Mouse (Mus musculus) R1 (cell line): Measurements from ENCODE around the gene Mrpl49.
"Not testable (repeated sequence)": the region's sequence is repeated elsewhere in the genome, so short reads cannot be mapped to it uniquely, and the experiment has no call there.

Source experiments
- DNase-seq: peaks from one replicate; pipeline ENCODE4 v3.0.0-alpha.2; 2018; ENCODE audit warnings: low read depth, low spot score

The Mrpl49 gene

GRCm38 (mm10) chr19:6067011-6067723 lies 9.6 kb upstream of the Mrpl49 start:
- DNase-seq: peak; percentile 94

GRCm38 (mm10) chr19:6066571-6066970 lies 9.0 kb upstream of the Mrpl49 start:
- peak; percentile 19 for DNase-seq

DNA sequence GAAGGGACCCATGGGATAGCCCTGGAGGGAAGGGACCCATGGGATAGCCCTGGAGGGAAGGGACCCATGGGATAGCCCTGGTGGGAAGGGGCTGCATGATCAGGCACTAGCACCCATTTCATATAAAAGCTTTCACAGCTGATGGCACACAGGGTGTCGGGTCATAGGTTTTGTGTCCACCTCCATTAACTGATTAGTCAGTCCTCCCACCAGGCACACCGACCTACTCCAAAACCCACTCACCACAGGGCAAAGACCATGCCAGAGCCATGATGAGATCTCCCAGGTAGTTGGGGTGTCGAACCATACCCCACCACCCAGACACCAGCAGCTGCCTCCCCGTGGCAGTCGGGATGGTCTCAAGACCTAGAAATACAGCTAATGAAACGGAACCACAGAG lies 5.5 kb upstream of the Mrpl49 start:
- DNase-seq: no peak

- no peak for DNase-seq
Measured at GRCm38 (mm10) chr19:6062418-6062817, 4.8 kb upstream of the Mrpl49 start.

DNA sequence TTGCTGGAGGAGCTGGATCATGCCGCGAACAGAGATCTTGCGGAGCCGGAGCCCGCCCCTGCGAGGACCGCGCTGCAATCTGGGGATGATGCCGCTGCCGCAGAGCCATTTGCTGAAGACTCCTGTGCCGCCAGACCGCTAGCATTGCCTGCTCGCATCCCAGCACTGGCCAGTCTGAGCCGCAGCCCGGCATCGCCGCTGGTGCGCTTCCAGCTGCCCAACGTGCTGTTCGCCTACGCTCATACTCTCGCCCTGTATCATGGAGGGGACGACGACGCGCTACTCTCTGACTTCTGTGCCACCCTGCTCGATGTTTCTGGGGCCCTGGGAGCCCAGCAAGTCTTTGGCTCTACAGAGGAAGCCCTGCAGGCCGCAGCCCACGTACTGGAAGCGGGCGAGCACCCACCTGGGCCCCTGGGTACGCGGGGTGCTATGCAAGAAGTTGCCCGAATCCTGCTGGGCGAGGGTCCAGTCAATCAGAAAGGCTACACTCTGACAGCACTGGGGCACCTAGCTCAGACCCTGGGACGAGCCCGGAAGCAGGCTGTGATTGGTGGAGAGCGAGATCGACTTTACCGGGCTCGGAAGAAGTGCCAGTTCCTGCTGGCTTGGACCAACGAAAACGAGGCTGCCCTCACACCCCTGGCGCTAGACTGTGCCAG lies 4.2 kb upstream of the Mrpl49 start:
- peak; percentile 68 for DNase-seq

DNA sequence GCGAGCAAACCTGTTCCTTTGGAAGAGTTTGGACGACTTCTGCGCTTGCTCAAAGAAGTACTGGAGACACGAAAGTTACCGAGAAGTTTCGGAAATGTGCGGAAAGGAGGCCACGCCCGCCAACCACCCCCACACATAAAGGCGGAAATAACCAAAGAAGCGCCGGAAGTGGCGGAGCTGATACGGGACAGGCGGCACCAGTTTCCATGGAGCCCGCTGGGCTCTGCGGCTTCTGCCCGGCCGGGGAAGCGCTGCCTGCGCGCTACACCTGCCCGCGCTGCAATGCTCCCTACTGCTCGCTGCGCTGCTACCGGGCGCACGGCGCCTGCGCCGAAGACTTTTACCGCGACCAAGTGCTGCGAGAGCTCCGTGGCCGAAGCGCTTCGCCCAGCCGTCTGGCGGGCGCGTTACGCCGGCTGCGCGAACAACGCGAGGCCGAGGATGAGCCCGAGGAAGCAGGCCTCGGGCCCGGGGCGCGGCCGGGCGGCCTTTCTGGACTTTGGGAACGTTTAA lies 3.5 kb upstream of the Mrpl49 start, which contains the start of gene Znhit2:
Gene Znhit2, plus strand, starts transcription at position 172 of the 513 bp plus-strand sequence.
- peak; percentile 96 for DNase-seq

- DNase-seq: peak; percentile 22
Measured at GRCm38 (mm10) chr19:6058966-6059365, 1.4 kb upstream of the Mrpl49 start.

- DNase-seq: peak; percentile 20
Measured at GRCm38 (mm10) chr19:6058513-6058912, 928 bp upstream of the Mrpl49 start.

DNA sequence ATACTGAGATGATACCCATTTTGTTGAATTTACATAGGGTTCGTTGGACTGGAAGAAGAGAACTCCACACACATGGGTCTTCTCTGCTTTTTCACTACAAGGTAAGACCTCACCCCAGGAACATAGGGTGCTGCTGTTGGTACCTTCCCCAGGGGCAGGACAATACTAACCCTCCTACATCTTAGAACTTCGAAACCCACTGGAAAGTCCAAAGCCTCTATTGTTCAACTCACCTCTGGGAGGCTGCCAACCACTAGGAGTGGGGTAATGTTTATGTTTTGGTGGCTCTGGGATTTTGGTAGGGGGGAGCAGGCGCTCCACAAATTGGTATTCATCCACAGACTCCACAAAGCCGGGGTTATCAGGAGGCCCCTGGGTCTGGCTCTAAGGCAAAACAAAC lies 889 bp downstream of the Mrpl49 start:
- DNase-seq: no peak

DNA sequence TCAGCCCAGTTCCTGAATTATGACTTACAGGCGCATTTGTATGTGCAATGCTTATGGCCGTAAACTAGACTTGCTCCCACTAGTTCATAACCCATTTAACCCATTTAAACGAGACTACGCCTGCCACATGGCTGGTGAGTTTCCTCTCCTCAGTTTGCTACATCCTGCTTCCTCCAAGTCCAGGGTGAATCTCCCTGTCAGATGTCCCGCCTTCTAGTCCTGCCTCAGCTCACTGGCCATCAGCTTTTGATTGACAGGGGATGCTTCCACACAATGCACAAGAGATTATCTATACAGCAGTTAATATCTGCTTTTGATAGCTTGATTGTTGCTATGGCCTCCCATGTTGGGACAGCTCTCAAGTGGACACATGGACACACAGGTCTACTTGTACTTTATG lies 3.3 kb downstream of the Mrpl49 start:
- DNase-seq: no peak

GRCm38 (mm10) chr19:6052516-6052915 lies 5.1 kb downstream of the Mrpl49 start:
- no peak for DNase-seq

- no peak for DNase-seq
Measured at GRCm38 (mm10) chr19:6048681-6049410, 8.7 kb downstream of the Mrpl49 start.

GRCm38 (mm10) chr19:6047899-6048166 lies 9.8 kb downstream of the Mrpl49 start:
- no peak for DNase-seq

GRCm38 (mm10) chr19:6047154-6047898 lies 10.3 kb downstream of the Mrpl49 start:
- DNase-seq: no peak

- peak; percentile 98 for DNase-seq
Measured at GRCm38 (mm10) chr19:6046294-6047153, 11.1 kb downstream of the Mrpl49 start, which contains the start of gene Syvn1. Syvn1 (plus strand) TSS chr19:6046576.

- no peak for DNase-seq
Measured at GRCm38 (mm10) chr19:6045366-6046293, 12.0 kb downstream of the Mrpl49 start.

GRCm38 (mm10) chr19:6044102-6044501 lies 13.5 kb downstream of the Mrpl49 start:
- DNase-seq: not testable (repeated sequence)

DNA sequence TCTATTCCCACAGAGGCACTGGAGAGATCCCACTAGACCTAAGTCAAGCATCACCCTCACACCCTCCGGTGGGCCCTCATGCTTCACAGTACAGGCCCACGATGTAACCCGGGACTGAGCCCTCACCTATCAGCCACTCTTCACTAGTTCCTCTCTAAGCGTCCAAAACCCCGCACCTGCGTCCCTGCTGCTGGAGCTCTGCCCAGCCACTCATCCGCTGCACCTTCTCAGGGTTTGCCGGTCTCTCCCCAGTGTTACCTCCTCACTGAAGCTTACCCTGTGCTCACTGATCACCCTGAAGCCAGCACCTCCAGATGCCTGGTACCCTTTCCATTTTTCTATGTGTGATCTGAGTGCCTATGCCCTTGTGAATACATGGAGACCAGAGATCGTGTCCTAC lies 15.3 kb downstream of the Mrpl49 start:
- DNase-seq: no peak

GRCm38 (mm10) chr19:6040002-6040401 lies 17.6 kb downstream of the Mrpl49 start:
- DNase-seq: no peak

DNA sequence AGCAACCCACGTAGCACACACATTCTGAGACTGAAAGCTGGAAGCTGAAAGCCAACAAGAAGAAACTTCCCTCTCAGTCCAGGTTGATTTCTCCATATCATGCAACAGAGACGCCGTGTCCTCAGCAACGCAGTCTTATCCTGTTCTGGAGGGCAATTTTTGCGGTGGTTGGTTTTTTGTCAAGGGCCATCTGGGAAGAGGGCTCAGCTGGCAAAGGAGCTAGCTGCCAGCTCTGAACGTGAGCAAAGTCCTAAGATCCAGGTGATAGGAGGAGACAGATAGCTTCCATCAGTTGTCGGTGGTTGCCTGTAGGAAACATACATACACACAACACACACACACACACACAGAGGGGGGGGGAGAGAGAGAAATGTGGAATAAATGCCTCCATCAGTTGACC lies 19.3 kb downstream of the Mrpl49 start:
- no peak for DNase-seq
